Mouse (Mus musculus) CH12.LX (cell line): ENCODE measurements around the gene Pola2. TPM values are rescaled to one million over a fixed set of nuclear protein-coding genes. Genes with fewer than 3 reads are reported as not detected.

Experiments used
- DNase-seq: peaks from one replicate; pipeline ENCODE4 v3.0.0-alpha.2; 2013; ENCODE audit errors: extremely low read depth
- H3K27ac ChIP-seq: 2 replicates; pipeline ENCODE4 v1.5.1; 2012; ENCODE audit warnings: low read depth, mild to moderate bottlenecking, control low read depth, moderate library complexity; ENCODE audit not compliant: insufficient read depth
- H3K27me3 ChIP-seq: replicated peaks from 2 replicates; pipeline ENCODE3; 2012; ENCODE audit warnings: inconsistent platforms
- H3K36me3 ChIP-seq, 2 experiments: replicated peaks in 1 of 2; 2 replicates each; pipeline versions ENCODE3 to v1.6.1; 2012; ENCODE audit warnings: inconsistent platforms in 1 of 2, low read length in 1 of 2, mild to moderate bottlenecking in 1 of 2, mixed read lengths in 1 of 2, moderate library complexity in 1 of 2; ENCODE audit not compliant: control insufficient read depth in 1 of 2, insufficient read depth in 1 of 2
- H3K4me1 ChIP-seq, 2 experiments: 2 replicates each; pipeline ENCODE4 v1.6.1; 2012; ENCODE audit warnings: inconsistent platforms in 1 of 2, moderate library complexity in 1 of 2; ENCODE audit not compliant: insufficient read depth in 2 of 2, control insufficient read depth in 1 of 2
- H3K4me2 ChIP-seq: 2 replicates; pipeline ENCODE4 v1.6.1; 2012; ENCODE audit warnings: low read depth, mild to moderate bottlenecking, control low read depth; ENCODE audit not compliant: poor library complexity, insufficient read depth, severe bottlenecking
- H3K4me3 ChIP-seq, 3 experiments: fragments of 150-350 bp in 1 of 3; sonication (generic) in 1 of 3; replicated peaks in 1 of 3; 2 replicates each; pipeline versions ENCODE3 to v1.5.1; 2011 to 2012; ENCODE audit warnings: low read depth in 2 of 3, low read length in 2 of 3, mild to moderate bottlenecking in 2 of 3, moderate library complexity in 2 of 3, control low read depth in 1 of 3, improper control_type of control experiment in 1 of 3, inconsistent platforms in 1 of 3, mixed read lengths in 1 of 3; ENCODE audit not compliant: poor library complexity in 1 of 3
- H3K79me2 ChIP-seq: replicated peaks from 2 replicates; pipeline ENCODE4 v1.6.1; 2012; ENCODE audit warnings: mild to moderate bottlenecking, moderate library complexity; ENCODE audit not compliant: control insufficient read depth, poor library complexity, insufficient read depth, severe bottlenecking; ENCODE audit errors: extremely low read depth
- H3K9ac ChIP-seq: 2 replicates; pipeline ENCODE4 v1.6.1; 2012; ENCODE audit warnings: low read depth, mild to moderate bottlenecking, control low read depth, moderate library complexity; ENCODE audit not compliant: insufficient read depth
- H3K9me3 ChIP-seq: replicated peaks from 2 replicates; pipeline ENCODE3; 2012; ENCODE audit warnings: low read length, inconsistent platforms, mixed read lengths
- BHLHE40 ChIP-seq: IDR thresholded peaks from 2 replicates; pipeline ENCODE4 v1.6.1; 2011; ENCODE audit warnings: mild to moderate bottlenecking, low read depth, low read length, improper control_type of control experiment
- CHD1 ChIP-seq: IDR thresholded peaks from 2 replicates; pipeline ENCODE4 v1.6.1; 2012; ENCODE audit warnings: low read depth, low read length, improper control_type of control experiment, inconsistent platforms
- CHD2 ChIP-seq: IDR thresholded peaks from 2 replicates; pipeline ENCODE4 v1.6.1; 2011; ENCODE audit warnings: low read length, improper control_type of control experiment
- CTCF ChIP-seq, 2 experiments: IDR thresholded peaks in 1 of 2; conservative IDR thresholded peaks in 1 of 2; 2 replicates each; pipeline ENCODE4 v1.5.1; 2011 to 2012; ENCODE audit warnings: low read depth in 2 of 2, low read length in 2 of 2, improper control_type of control experiment in 1 of 2, inconsistent platforms in 1 of 2, mild to moderate bottlenecking in 1 of 2, moderate library complexity in 1 of 2
- E2F4 ChIP-seq: IDR thresholded peaks from 2 replicates; pipeline ENCODE4 v1.6.1; 2011; ENCODE audit warnings: low read depth, low read length, improper control_type of control experiment; ENCODE audit not compliant: insufficient replicate concordance
- ELF1 ChIP-seq: IDR thresholded peaks from 2 replicates; pipeline ENCODE4 v1.6.1; 2014; ENCODE audit warnings: low read depth, mild to moderate bottlenecking, inconsistent platforms, low read length, improper control_type of control experiment
- EP300 ChIP-seq: IDR thresholded peaks from 2 replicates; pipeline ENCODE4 v1.6.1; 2011; ENCODE audit warnings: low read length, improper control_type of control experiment
- ETS1 ChIP-seq: conservative IDR thresholded peaks from 2 replicates; pipeline ENCODE4 v1.6.1; 2012; ENCODE audit warnings: low read depth, mild to moderate bottlenecking, inconsistent platforms, low read length, improper control_type of control experiment, moderate library complexity
- HCFC1 ChIP-seq: IDR thresholded peaks from 2 replicates; pipeline ENCODE4 v1.6.1; 2012; ENCODE audit warnings: low read depth, mild to moderate bottlenecking, inconsistent platforms, low read length, improper control_type of control experiment
- JUN ChIP-seq: IDR thresholded peaks from 2 replicates; pipeline ENCODE4 v1.6.1; 2011; ENCODE audit warnings: low read depth, mild to moderate bottlenecking, low read length, improper control_type of control experiment, moderate library complexity; ENCODE audit not compliant: insufficient read depth
- JUND ChIP-seq: conservative IDR thresholded peaks from 2 replicates; pipeline ENCODE4 v1.6.1; 2011; ENCODE audit warnings: low read depth, low read length, improper control_type of control experiment
- KAT2A ChIP-seq: IDR thresholded peaks from 2 replicates; pipeline ENCODE4 v1.6.1; 2012; ENCODE audit warnings: low read length, improper control_type of control experiment, inconsistent platforms; ENCODE audit not compliant: insufficient replicate concordance
- MAFK ChIP-seq: IDR thresholded peaks from 2 replicates; pipeline ENCODE4 v1.6.1; 2011; ENCODE audit warnings: low read length, improper control_type of control experiment; ENCODE audit not compliant: insufficient replicate concordance
- MAX ChIP-seq: IDR thresholded peaks from 2 replicates; pipeline ENCODE4 v1.6.1; 2011; ENCODE audit warnings: low read length, improper control_type of control experiment
- MYC ChIP-seq: IDR thresholded peaks from 2 replicates; pipeline ENCODE4 v1.6.1; 2011; ENCODE audit warnings: low read depth, mild to moderate bottlenecking, improper control_type of control experiment, low read length
- NELFE ChIP-seq: IDR thresholded peaks from 2 replicates; pipeline ENCODE4 v1.6.1; 2011; ENCODE audit warnings: low read depth, low read length, improper control_type of control experiment
- PAX5 ChIP-seq: IDR thresholded peaks from 2 replicates; pipeline ENCODE4 v1.6.1; 2012; ENCODE audit warnings: low read length, inconsistent platforms, mixed read lengths
- POLR2AphosphoS2 ChIP-seq: IDR thresholded peaks from 2 replicates; pipeline ENCODE4 v1.6.1; 2011; ENCODE audit warnings: low read depth, low read length, improper control_type of control experiment
- RCOR1 ChIP-seq: conservative IDR thresholded peaks from 2 replicates; pipeline ENCODE4 v1.6.1; 2012; ENCODE audit warnings: low read depth, mild to moderate bottlenecking, inconsistent platforms, low read length, improper control_type of control experiment
- SIN3A ChIP-seq: IDR thresholded peaks from 2 replicates; pipeline ENCODE4 v1.6.1; 2012; ENCODE audit warnings: low read length, improper control_type of control experiment, inconsistent platforms
- SMC3 ChIP-seq: IDR thresholded peaks from 2 replicates; pipeline ENCODE4 v1.6.1; 2011; ENCODE audit warnings: low read depth, low read length, improper control_type of control experiment
- TBP ChIP-seq: conservative IDR thresholded peaks from 2 replicates; pipeline ENCODE4 v1.6.1; 2011; ENCODE audit warnings: low read depth, low read length, improper control_type of control experiment
- TCF12 ChIP-seq: IDR thresholded peaks from 2 replicates; pipeline ENCODE4 v1.6.1; 2014; ENCODE audit warnings: low read depth, mild to moderate bottlenecking, inconsistent platforms, low read length, improper control_type of control experiment
- UBTF ChIP-seq: IDR thresholded peaks from 2 replicates; pipeline ENCODE4 v1.6.1; 2012; ENCODE audit warnings: low read depth, mild to moderate bottlenecking, inconsistent platforms, low read length, improper control_type of control experiment, moderate library complexity
- USF1 ChIP-seq: IDR thresholded peaks from 2 replicates; pipeline ENCODE4 v1.6.1; 2014; ENCODE audit warnings: low read depth, mild to moderate bottlenecking, inconsistent platforms, low read length, improper control_type of control experiment
- ZC3H11A ChIP-seq: IDR thresholded peaks from 2 replicates; pipeline ENCODE4 v1.6.1; 2012; ENCODE audit warnings: low read depth, mild to moderate bottlenecking, inconsistent platforms, low read length, improper control_type of control experiment
- ZKSCAN1 ChIP-seq: IDR thresholded peaks from 2 replicates; pipeline ENCODE4 v1.6.1; 2012; ENCODE audit warnings: low read depth, inconsistent platforms, low read length, improper control_type of control experiment, borderline replicate concordance
- ZMIZ1 ChIP-seq: IDR thresholded peaks from 2 replicates; pipeline ENCODE4 v1.6.1; 2012; ENCODE audit warnings: low read depth, mild to moderate bottlenecking, inconsistent platforms, low read length, improper control_type of control experiment
- dilution Hi-C: fragments of 300-500 bp; cut with MboI; formaldehyde crosslinking; loops from 2 replicates; pipeline ENCODE4 v1.14.3; 2020; ENCODE audit warnings: low sequenced_read_pairs; ENCODE audit not compliant: extremely low pct_unique_long_range_greater_than_20kb, extremely low pct_ligation_motif_present
- in situ Hi-C: fragments of 300-500 bp; cut with MboI; formaldehyde crosslinking; loops from 3 replicates; pipeline ENCODE4 v1.14.3; 2019; ENCODE audit warnings: low sequenced_read_pairs, low pct_ligation_motif_present, low pct_unique_long_range_greater_than_20kb, mixed read lengths
- polyA plus RNA-seq: library from polyadenylated mRNA; unstranded; fragments of >175 nt; gene quantifications from 2 replicates; pipeline ENCODE4 v1.2.1, GENCODE M21; 2012; ENCODE audit warnings: low read depth; ENCODE audit not compliant: insufficient read length
- total RNA-seq, 2 experiments: library from RNA; depleted of rRNA; stranded (reverse); fragments of 300-350 nt in 1 of 2; fragments of >200 nt in 1 of 2; gene quantifications; 2 replicates each; pipeline ENCODE4 v1.2.3; 2012 to 2014

Pola2 gene
- total and polyA plus RNA-seq, 3 experiments: 60.3 to 91.4 (median 71.7) TPM

DNA sequence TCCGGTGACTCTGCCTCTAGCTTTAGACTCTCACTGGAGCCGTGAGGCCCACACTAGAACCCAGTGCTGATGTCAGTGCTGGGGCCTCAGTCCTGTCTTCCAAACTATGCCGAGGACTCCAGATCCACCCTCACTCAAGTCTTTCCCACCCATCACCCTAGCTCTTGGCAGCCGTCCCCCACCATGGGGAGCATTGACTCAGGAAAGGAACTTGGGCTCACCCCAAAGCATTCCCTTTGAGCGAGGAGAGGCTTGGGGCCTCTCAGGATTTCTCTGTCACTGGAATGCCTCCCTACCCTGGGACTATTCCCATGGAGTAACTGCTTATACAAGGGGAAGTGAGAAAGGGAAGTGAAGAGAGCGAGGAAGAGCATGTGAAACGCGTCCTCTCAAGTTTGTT is 18.1 kb downstream of the Pola2 start:
- no peak for DNase-seq
- Histone ChIP-seq H3K9me3 (no peaks in the 10 kb centered on the region), H3K27ac (no peak overlapping the region), H3K4me1 (peaks cover 0 to 12% of the 10 kb centered on the region in 2 experiments; a peak in 2 of 4 replicates), H3K4me2 (no peak overlapping the region), H3K27me3 (no peaks in the 10 kb centered on the region), H3K4me3 (no peak overlapping the region), H3K79me2 (no peaks in the 10 kb centered on the region), H3K9ac (no peak overlapping the region), H3K36me3 (peaks cover 74 to 96% of the 10 kb centered on the region in 2 experiments)
- TF ChIP-seq EP300 (no peak; the same call in 1 of the 2 replicates), PAX5 (no peak), BHLHE40 (no peak), ELF1 (no peak), SMC3 (no peak), MYC (no peak), TCF12 (no peak), USF1 (no peak), CHD2 (no peak), MAFK (no peak), TBP (no peak), JUND (no peak), RCOR1 (no peak), ZKSCAN1 (no peak), POLR2AphosphoS2 (no peak), SIN3A (no peak), ETS1 (no peak), UBTF (no peak)
- dilution Hi-C loops: no loop called here
- in situ Hi-C loops: no loop called here

- Histone ChIP-seq H3K36me3 (peaks cover 72 to 96% of the 10 kb centered on the region in 2 experiments), H3K9ac (no peak overlapping the region), H3K27me3 (no peaks in the 10 kb centered on the region), H3K4me1 (peaks cover 0 to 12% of the 10 kb centered on the region in 2 experiments; a peak in 2 of 4 replicates), H3K4me3 (no peak overlapping the region), H3K27ac (no peak overlapping the region), H3K9me3 (no peaks in the 10 kb centered on the region), H3K4me2 (no peak overlapping the region), H3K79me2 (no peaks in the 10 kb centered on the region)
- in situ Hi-C loops (no loop called here), dilution Hi-C loops (no loop called here)
- TF ChIP-seq ZMIZ1 (no peak), POLR2AphosphoS2 (no peak), E2F4 (no peak), NELFE (no peak), CTCF (conservative IDR thresholded peaks at IDR 0.05 in 1 of 2, IDR thresholded peaks at IDR 0.05 in 1 of 2; ENCODE audit: low read depth in 2 of 2, low read length in 2 of 2) (no peak), JUN (no peak), KAT2A (no peak), ZC3H11A (no peak), BHLHE40 (no peak), TCF12 (no peak), CHD1 (no peak), EP300 (no peak), ETS1 (no peak), CHD2 (no peak), HCFC1 (no peak), USF1 (no peak), SIN3A (no peak), TBP (no peak), ELF1 (no peak), MAX (no peak)
- DNase-seq: no peak
Observed at GRCm38 (mm10) chr19:5945027-5945426, 19.0 kb downstream of the Pola2 start.
